Mouse (Mus musculus) CD4-positive, CD25-positive, alpha-beta regulatory T cell, adult 4 months (primary cell): ENCODE measurements around the gene Guca1b. TPM values are rescaled to one million over a fixed set of nuclear protein-coding genes. Genes with fewer than 3 reads are reported as not detected.

Experiments
- ATAC-seq: one replicate; pipeline ENCODE4 v1.8.0; 2017
- polyA plus RNA-seq, 2 experiments: library from polyadenylated mRNA; unstranded; fragments of 100-300 nt; shearing (Covaris generic); gene quantifications; one replicate each; pipeline ENCODE4 v1.2.1; 2017

The Guca1b gene
- 1 to 10 TPM; 2.0 to 3.2 TPM for polyA plus RNA-seq

- ATAC-seq: no peak
Measured at GRCm38 (mm10) chr17:47385145-47385544, at the start of gene Guca1b. TSS of gene Guca1b (plus strand) at chr17:47385393.

- no peak for ATAC-seq
Measured at GRCm38 (mm10) chr17:47343121-47343520, 42.1 kb upstream of the Guca1b start.

- no peak for ATAC-seq
Measured at GRCm38 (mm10) chr17:47349721-47350319, 35.4 kb upstream of the Guca1b start.

GRCm38 (mm10) chr17:47359964-47360363, 25.2 kb upstream of the Guca1b start:
- no peak for ATAC-seq

- peak; percentile 62 for ATAC-seq
Measured at GRCm38 (mm10) chr17:47361343-47361742, 23.9 kb upstream of the Guca1b start.

GRCm38 (mm10) chr17:47368401-47369086, 16.6 kb upstream of the Guca1b start, which contains the start of gene Mrps10:
TSS of gene Mrps10 (plus strand) at chr17:47368887.
- peak; percentile 96 for ATAC-seq

GRCm38 (mm10) chr17:47369087-47369443, 16.1 kb upstream of the Guca1b start:
- ATAC-seq: peak; percentile 9

- peak; percentile 77 for ATAC-seq
Measured at GRCm38 (mm10) chr17:47371451-47371850, 13.7 kb upstream of the Guca1b start.

GRCm38 (mm10) chr17:47373991-47374390, 11.2 kb upstream of the Guca1b start:
- no peak for ATAC-seq

- no peak for ATAC-seq
Measured at GRCm38 (mm10) chr17:47376779-47377280, 8.4 kb upstream of the Guca1b start.

GRCm38 (mm10) chr17:47378133-47378532, 7.1 kb upstream of the Guca1b start:
- no peak for ATAC-seq

- no peak for ATAC-seq
Measured at GRCm38 (mm10) chr17:47381917-47382316, 3.3 kb upstream of the Guca1b start.

GRCm38 (mm10) chr17:47383266-47383665, 1.9 kb upstream of the Guca1b start:
- ATAC-seq: no peak

GRCm38 (mm10) chr17:47384064-47384463, 1.1 kb upstream of the Guca1b start:
- no peak for ATAC-seq

GRCm38 (mm10) chr17:47386649-47387048, 1.5 kb downstream of the Guca1b start:
- no peak for ATAC-seq

- no peak for ATAC-seq
Measured at GRCm38 (mm10) chr17:47394223-47394869, 9.2 kb downstream of the Guca1b start.

- ATAC-seq: peak; percentile 56
Measured at GRCm38 (mm10) chr17:47395376-47395913, 10.3 kb downstream of the Guca1b start.

GRCm38 (mm10) chr17:47399091-47399490, 13.9 kb downstream of the Guca1b start:
- ATAC-seq: no peak

GRCm38 (mm10) chr17:47400451-47400850, 15.3 kb downstream of the Guca1b start, which contains the start of gene Guca1a:
TSS of gene Guca1a (minus strand) at chr17:47400584.
- no peak for ATAC-seq

GRCm38 (mm10) chr17:47407717-47408557, 22.7 kb downstream of the Guca1b start:
- no peak for ATAC-seq

- ATAC-seq: peak; percentile 62
Measured at GRCm38 (mm10) chr17:47408558-47408898, 23.3 kb downstream of the Guca1b start.
